Comparison of ENCODE assay signal across 14 mouse cellular contexts in genomic region chr4:141067516-141068046, GRCm38 (mm10). TPM values are rescaled to one million over a fixed set of nuclear protein-coding genes. Genes with fewer than 3 reads are reported as not detected.
DNase-seq lines count a peak whose midpoint lies in the region; ATAC-seq lines count a peak whose summit lies in the region.
"Had no signal": no experiment of that assay in that cellular context is flagged by ENCODE, and none has a peak within 500 bp of the region (broad histone marks: within the 10 kb centered on the region; RNA-seq: fewer than 3 reads in every experiment).

No protein-coding gene starts in this region.

- H3K27me3 ChIP-seq in heart, embryonic 14.5 days (ENCODE audit: control insufficient read depth, insufficient read depth, low read length), result no peaks in the 10 kb centered on the region
- H3K27me3 ChIP-seq in embryonic facial prominence, embryonic 15.5 days, result no peaks in the 10 kb centered on the region
- H3K27me3 ChIP-seq: limb, embryonic 12.5 days had no signal

- peaks cover 22 to 31% of the 10 kb centered on the region in 2 experiments for H3K4me1 ChIP-seq in heart, embryonic 14.5 days (ENCODE audit: control insufficient read depth in 2 of 2, insufficient read depth in 2 of 2, low read length in 2 of 2)
- H3K4me1 ChIP-seq in embryonic facial prominence, embryonic 15.5 days, result 0 out of 2 replicates have a peak, but pooled peaks cover 7% of the 10 kb centered on the region
- H3K4me1 ChIP-seq: limb, embryonic 12.5 days had no signal

- no peaks in the 10 kb centered on the region for H3K9me3 ChIP-seq in heart, embryonic 14.5 days (ENCODE audit: control insufficient read depth, low read length)
- no peaks in the 10 kb centered on the region for H3K9me3 ChIP-seq in embryonic facial prominence, embryonic 15.5 days (replicated peaks)
- H3K9me3 ChIP-seq: limb, embryonic 12.5 days had no signal

- intact Hi-C loops in heart, postnatal 10 days (cut with DNase I), result no loop called here

- no peak for ATAC-seq in heart, embryonic 14.5 days (ENCODE audit: insufficient number of reproducible peaks, insufficient read depth, low FRiP score, low read depth)
- no peak for ATAC-seq in embryonic facial prominence, embryonic 15.5 days (ENCODE audit: insufficient number of reproducible peaks, low FRiP score, low TSS enrichment, low read depth)

- H3K27ac ChIP-seq in heart, embryonic 14.5 days (replicated peaks in 1 of 2; ENCODE audit: control insufficient read depth in 1 of 2, insufficient read depth in 1 of 2, low read depth in 2 of 2, low read length in 2 of 2), result peak overlapping the region; percentile 4 to 7; a peak in 2 of 4 replicates
- H3K27ac ChIP-seq in embryonic facial prominence, embryonic 15.5 days (replicated peaks), result peak overlapping the region; percentile 58; the same call in 1 of the 2 replicates
- H3K27ac ChIP-seq: limb, embryonic 12.5 days had no signal

- WGBS in heart, embryonic 14.5 days, result 67% methylated on average over 9 of the region's 9 CpGs
- 85% methylated on average over 9 of the region's 9 CpGs for WGBS in embryonic facial prominence, embryonic 15.5 days

- DNase-seq in cerebellum, adult 8-10 months, result peak; percentile 42
- no peak for DNase-seq in cerebellum, adult 11 months
- DNase-seq in heart, postnatal 10 days, result no peak
- DNase-seq in kidney, postnatal 36 days, result peak; percentile 54 to 60
- no peak for DNase-seq in kidney, adult 18-20 months
- no peak for DNase-seq in testis, postnatal 10 days (ENCODE audit: low spot score)
- DNase-seq: layer of hippocampus, postnatal 36 days; spleen, adult 18-20 months; thymus, adult 18-20 months had no signal

- H3K36me3 ChIP-seq in heart, embryonic 14.5 days (ENCODE audit: control insufficient read depth, insufficient read depth, low read length), result peaks cover 73% of the 10 kb centered on the region
- peaks cover 71% of the 10 kb centered on the region for H3K36me3 ChIP-seq in embryonic facial prominence, embryonic 15.5 days

- 0 out of 2 replicates have a peak overlapping the region, but pooled peaks have one; percentile 23 for H3K9ac ChIP-seq in heart, embryonic 14.5 days (ENCODE audit: low read length)
- H3K9ac ChIP-seq in embryonic facial prominence, embryonic 15.5 days, result no peak overlapping the region
- H3K9ac ChIP-seq: limb, embryonic 12.5 days had no signal

- H3K4me2 ChIP-seq in heart, embryonic 14.5 days (ENCODE audit: low read length), result no peak overlapping the region
- H3K4me2 ChIP-seq in embryonic facial prominence, embryonic 15.5 days (replicated peaks), result no peak overlapping the region
- H3K4me2 ChIP-seq: limb, embryonic 12.5 days had no signal

- H3K4me3 ChIP-seq in heart, embryonic 14.5 days (ENCODE audit: control insufficient read depth in 1 of 2, insufficient read depth in 1 of 2, low read depth in 1 of 2, low read length in 2 of 2), result no peak overlapping the region
- H3K4me3 ChIP-seq in embryonic facial prominence, embryonic 15.5 days (replicated peaks), result no peak overlapping the region
- H3K4me3 ChIP-seq: limb, embryonic 12.5 days had no signal

RNA-seq across cellular contexts. Expression of gene Crocc, which starts 7.2 kb away (rescaled TPM):
- 3.3 and 4.4 TPM in 2 replicates for polyA plus RNA-seq in heart, embryonic 14.5 days (2014; fragmentation: Nextera tagmentation; extraction: Ambion mirVana)
- total RNA-seq in heart, postnatal 10 days (2021), result 1 to 10 TPM; 7.0 to 7.4 TPM
- polyA plus RNA-seq in embryonic facial prominence, embryonic 15.5 days (2015; fragmentation: Nextera tagmentation; extraction: Ambion mirVana), result 6.9 and 7.0 TPM in 2 replicates

RNA-seq across cellular contexts. Expression of gene Necap2, which starts 10.6 kb away (rescaled TPM):
- 33.1 and 34.2 TPM in 2 replicates for polyA plus RNA-seq in heart, embryonic 14.5 days (2014; fragmentation: Nextera tagmentation; extraction: Ambion mirVana)
- 10 to 100 TPM; 33.3 to 34.3 TPM for total RNA-seq in heart, postnatal 10 days (2021)
- 88.0 and 93.4 TPM in 2 replicates for polyA plus RNA-seq in embryonic facial prominence, embryonic 15.5 days (2015; fragmentation: Nextera tagmentation; extraction: Ambion mirVana)

RNA-seq across cellular contexts. Expression of gene Spata21, which starts 20.6 kb away (rescaled TPM):
- not detected in 2 replicates for polyA plus RNA-seq in heart, embryonic 14.5 days (2014; fragmentation: Nextera tagmentation; extraction: Ambion mirVana)
- total RNA-seq in heart, postnatal 10 days (2021), result not detected
- 0.20 and 0.28 TPM in 2 replicates for polyA plus RNA-seq in embryonic facial prominence, embryonic 15.5 days (2015; fragmentation: Nextera tagmentation; extraction: Ambion mirVana)
- total RNA-seq: adrenal gland, postnatal 14 days; layer of hippocampus, postnatal 36 days had no signal
- polyA plus RNA-seq: embryonic facial prominence, embryonic 11.5 days; limb, embryonic 12.5 days had no signal

RNA-seq across cellular contexts. Expression of gene Mfap2, which starts 57.4 kb away (rescaled TPM):
- 243 and 295 TPM in 2 replicates for polyA plus RNA-seq in heart, embryonic 14.5 days (2014; fragmentation: Nextera tagmentation; extraction: Ambion mirVana)
- total RNA-seq in heart, postnatal 10 days (2021), result 10 to 100 TPM; 47.6 to 53.7 TPM
- 923 and 969 TPM in 2 replicates for polyA plus RNA-seq in embryonic facial prominence, embryonic 15.5 days (2015; fragmentation: Nextera tagmentation; extraction: Ambion mirVana)

Comparison
In these comparisons a context has a peak if more than half of its experiments do, and no peak if none do; other contexts are left out.
1. DNase-seq: peak in cerebellum, adult 8-10 months (single experiment) and kidney, postnatal 36 days (2 of 2); none in cerebellum, adult 11 months (single experiment), heart, postnatal 10 days (0 of 2), kidney, adult 18-20 months (single experiment) and testis, postnatal 10 days (single experiment).